Mouse (Mus musculus) ES-E14 (cell line): Measurements from ENCODE around the gene Spock3. TPM values are rescaled to one million over a fixed set of nuclear protein-coding genes. Genes with fewer than 3 reads are reported as not detected.

Experiments used
- DNase-seq: peaks from one replicate; pipeline ENCODE4 v3.0.0-alpha.2; 2013; ENCODE audit warnings: low read depth, low spot score
- H3K27ac ChIP-seq: 2 replicates; pipeline ENCODE4 v1.5.1; 2012; ENCODE audit warnings: low read depth, mild to moderate bottlenecking, low read length, moderate library complexity, mixed read lengths; ENCODE audit not compliant: poor library complexity, insufficient read depth, severe bottlenecking
- H3K36me3 ChIP-seq: 2 replicates; pipeline ENCODE4 v1.6.1; 2012; ENCODE audit warnings: mild to moderate bottlenecking, low read length, moderate library complexity, mixed read lengths; ENCODE audit not compliant: control insufficient read depth, poor library complexity, insufficient read depth, severe bottlenecking
- H3K4me1 ChIP-seq, 2 experiments: fragments of 150-350 bp in 1 of 2; sonication (generic) in 1 of 2; 2 replicates each; pipeline ENCODE4 v1.6.1; 2012; ENCODE audit warnings: low read length in 2 of 2, mild to moderate bottlenecking in 1 of 2, mixed read lengths in 1 of 2; ENCODE audit not compliant: control insufficient read depth in 2 of 2, insufficient read depth in 2 of 2, poor library complexity in 1 of 2
- H3K4me3 ChIP-seq, 2 experiments: fragments of 150-350 bp in 1 of 2; sonication (generic) in 1 of 2; 2 replicates each; pipeline ENCODE4 v1.5.1; 2012; ENCODE audit warnings: low read length in 2 of 2, low read depth in 1 of 2, mild to moderate bottlenecking in 1 of 2, mixed read lengths in 1 of 2; ENCODE audit not compliant: insufficient read depth in 1 of 2, poor library complexity in 1 of 2, severe bottlenecking in 1 of 2
- H3K9ac ChIP-seq: 2 replicates; pipeline ENCODE4 v1.6.1; 2012; ENCODE audit warnings: low read depth, mild to moderate bottlenecking, low read length, mixed read lengths; ENCODE audit not compliant: poor library complexity, insufficient read depth, severe bottlenecking
- H3K9me3 ChIP-seq: fragments of 150-350 bp; sonication (generic); 2 replicates; pipeline ENCODE4 v1.6.1; 2012; ENCODE audit warnings: low read depth, mild to moderate bottlenecking, low read length; ENCODE audit not compliant: control insufficient read depth, insufficient read depth
- CHD2 ChIP-seq: IDR thresholded peaks from 2 replicates; pipeline ENCODE4 v1.6.1; 2014; ENCODE audit warnings: mild to moderate bottlenecking, low read depth, low read length, inconsistent platforms
- HCFC1 ChIP-seq: IDR thresholded peaks from 2 replicates; pipeline ENCODE4 v1.6.1; 2012; ENCODE audit warnings: low read length, inconsistent platforms, borderline replicate concordance; ENCODE audit not compliant: insufficient read depth
- MAFK ChIP-seq: IDR thresholded peaks from 2 replicates; pipeline ENCODE4 v1.6.1; 2014; ENCODE audit warnings: mild to moderate bottlenecking, low read depth, low read length, inconsistent platforms; ENCODE audit not compliant: insufficient read depth
- ZC3H11A ChIP-seq: IDR thresholded peaks from 2 replicates; pipeline ENCODE4 v1.6.1; 2012; ENCODE audit warnings: low read depth, mild to moderate bottlenecking, inconsistent platforms, low read length, borderline replicate concordance
- ZNF384 ChIP-seq: IDR thresholded peaks from 2 replicates; pipeline ENCODE4 v1.6.1; 2012; ENCODE audit warnings: low read depth, low read length, inconsistent platforms
- in situ Hi-C, 2 experiments: fragments of 600-800 bp; cut with MboI; formaldehyde crosslinking; loops; one replicate each; pipeline ENCODE4 v1.15.1; 2025; ENCODE audit warnings: low sequenced_read_pairs in 2 of 2, inconsistent platforms in 1 of 2; ENCODE audit not compliant: unreplicated experiment in 2 of 2
- total RNA-seq: library from RNA; depleted of rRNA; stranded (reverse); fragments of 300-350 nt; gene quantifications from 2 replicates; pipeline ENCODE4 v1.2.3, GENCODE M21; 2012

Gene Spock3
- total RNA-seq, 1 experiment = 0.27 TPM

GRCm38 (mm10) chr8:62969802-62970372 lies 19.1 kb downstream of the Spock3 start:
- Histone ChIP-seq H3K36me3 (no peaks in the 10 kb centered on the region), H3K27ac (no peak overlapping the region), H3K4me3 (no peak overlapping the region), H3K9me3 (no peaks in the 10 kb centered on the region), H3K4me1 (no peaks in the 10 kb centered on the region), H3K9ac (no peak overlapping the region)
- TF ChIP-seq ZNF384 (no peak), ZC3H11A (no peak), CHD2 (no peak), HCFC1 (no peak), MAFK (no peak)
- in situ Hi-C loops = no loop called here
- no peak for DNase-seq

DNA sequence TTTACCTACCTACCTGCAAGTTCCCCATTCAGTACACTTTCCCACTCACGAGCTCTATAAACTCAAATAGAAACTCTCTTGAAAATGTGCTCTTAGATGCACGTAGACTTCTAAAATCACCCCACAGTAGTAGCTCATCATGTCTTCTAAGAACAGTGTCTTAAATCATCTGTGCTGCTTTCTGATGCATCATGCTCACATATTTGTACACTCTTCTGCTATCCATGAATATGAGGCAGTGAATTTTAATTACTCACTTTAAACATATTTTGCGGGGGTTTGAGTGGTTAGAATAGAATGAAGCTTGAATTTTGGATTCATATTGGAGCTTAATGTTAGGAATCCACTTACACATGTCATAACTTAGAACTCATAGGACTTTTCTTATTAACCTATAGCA lies 138.2 kb downstream of the Spock3 start:
- no peak overlapping the region for H3K9ac ChIP-seq
- in situ Hi-C loops = no loop called here
- no peak overlapping the region for H3K4me3 ChIP-seq
- H3K36me3 ChIP-seq = no peaks in the 10 kb centered on the region
- no peak overlapping the region for H3K27ac ChIP-seq
- H3K4me1 ChIP-seq = no peaks in the 10 kb centered on the region
- no peak for TF ChIP-seq HCFC1
- TF ChIP-seq MAFK = no peak
- TF ChIP-seq ZC3H11A = no peak
- TF ChIP-seq ZNF384 = no peak
- no peak for TF ChIP-seq CHD2
- H3K9me3 ChIP-seq = no peaks in the 10 kb centered on the region
- no peak for DNase-seq

DNA sequence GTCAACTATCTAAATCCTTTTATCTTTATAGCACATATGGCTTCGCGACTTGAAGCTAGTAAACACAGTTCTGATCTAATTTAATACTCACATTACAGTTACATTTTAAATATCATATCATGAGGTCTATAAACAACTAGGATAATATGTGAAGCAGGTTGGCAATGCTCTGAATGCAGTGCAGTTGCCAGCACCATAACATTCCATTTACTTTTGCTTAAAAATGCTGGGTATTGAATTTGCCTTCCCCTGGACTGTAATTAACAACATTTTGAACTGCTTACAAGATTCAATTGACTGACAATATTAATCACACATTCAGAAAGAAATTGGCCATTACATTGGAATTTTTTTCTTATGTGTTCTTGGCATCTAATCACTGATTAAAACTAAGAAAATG lies 147.4 kb downstream of the Spock3 start:
- TF ChIP-seq CHD2 = no peak
- no peak for TF ChIP-seq MAFK
- no peak for TF ChIP-seq ZC3H11A
- no peak for TF ChIP-seq HCFC1
- no peak for TF ChIP-seq ZNF384
- in situ Hi-C loops = no loop called here
- no peak for DNase-seq
- Histone ChIP-seq H3K9me3 (no peaks in the 10 kb centered on the region), H3K36me3 (no peaks in the 10 kb centered on the region), H3K27ac (no peak overlapping the region), H3K4me3 (no peak overlapping the region), H3K4me1 (no peaks in the 10 kb centered on the region), H3K9ac (no peak overlapping the region)

- H3K9ac ChIP-seq = no peak overlapping the region
- no peaks in the 10 kb centered on the region for H3K9me3 ChIP-seq
- DNase-seq = no peak
- TF ChIP-seq MAFK (no peak), ZNF384 (no peak), HCFC1 (no peak), CHD2 (no peak), ZC3H11A (no peak)
- no peaks in the 10 kb centered on the region for H3K4me1 ChIP-seq
- no peaks in the 10 kb centered on the region for H3K36me3 ChIP-seq
- no peak overlapping the region for H3K27ac ChIP-seq
- in situ Hi-C loops = no loop called here
- no peak overlapping the region for H3K4me3 ChIP-seq
These were observed 159.0 kb downstream of the Spock3 start for GRCm38 (mm10) chr8:63109761-63110160.

DNA sequence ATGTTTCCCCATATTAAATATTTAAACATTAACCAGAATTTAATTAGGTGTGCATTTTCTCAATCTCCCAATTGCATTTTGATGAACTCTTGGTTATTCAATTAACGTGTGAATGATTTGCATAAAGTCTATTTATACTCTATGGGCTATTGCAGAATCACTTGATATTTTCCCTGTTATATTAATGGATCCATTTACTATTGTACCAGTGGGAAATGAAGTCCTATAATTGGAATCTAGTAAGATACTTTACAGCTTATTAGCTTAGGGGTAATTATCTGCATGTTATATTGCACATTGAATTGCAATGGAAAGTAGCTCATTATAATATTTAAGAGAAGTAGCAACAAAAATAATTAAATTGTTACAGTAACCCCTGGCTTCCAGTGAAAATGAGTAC lies 162.1 kb downstream of the Spock3 start:
- in situ Hi-C loops = no loop called here
- DNase-seq = no peak
- Histone ChIP-seq H3K4me3 (no peak overlapping the region), H3K9ac (no peak overlapping the region), H3K9me3 (no peaks in the 10 kb centered on the region), H3K4me1 (no peaks in the 10 kb centered on the region), H3K27ac (no peak overlapping the region), H3K36me3 (no peaks in the 10 kb centered on the region)
- TF ChIP-seq ZC3H11A (no peak), CHD2 (no peak), MAFK (no peak), ZNF384 (no peak), HCFC1 (no peak)
